Mouse (Mus musculus) embryonic facial prominence, embryonic 14.5 days (tissue): ENCODE data around the gene Krt32. TPM values are rescaled to one million over a fixed set of nuclear protein-coding genes. Genes with fewer than 3 reads are reported as not detected.

ENCODE experiments used
- ATAC-seq: fragments of 200-750 bp; cut with Nextera tagmentation; 2 replicates; pipeline ENCODE4 v1.8.0; 2017; ENCODE audit warnings: low read depth, moderate number of reproducible peaks, moderate TSS enrichment
- DNase-seq: peaks from one replicate; pipeline ENCODE4 v3.0.0-alpha.2; 2015; ENCODE audit warnings: low spot score
- H3K27ac ChIP-seq: fragments of 300-500 bp; sonication (generic); replicated peaks from 2 replicates; pipeline ENCODE4 v1.5.1; 2014; ENCODE audit warnings: low read depth, mild to moderate bottlenecking, low read length, moderate library complexity
- H3K27me3 ChIP-seq: fragments of 300-500 bp; sonication (generic); replicated peaks from 2 replicates; pipeline ENCODE4 v1.6.1; 2014; ENCODE audit warnings: low read length; ENCODE audit not compliant: control insufficient read depth, insufficient read depth
- H3K36me3 ChIP-seq: fragments of 300-500 bp; sonication (generic); 2 replicates; pipeline ENCODE4 v1.6.1; 2014; ENCODE audit warnings: low read length, mixed read lengths; ENCODE audit not compliant: control insufficient read depth, insufficient read depth
- H3K4me1 ChIP-seq: fragments of 300-500 bp; sonication (generic); 2 replicates; pipeline ENCODE4 v1.6.1; 2014; ENCODE audit warnings: antibody characterized with exemption, low read length; ENCODE audit not compliant: control insufficient read depth, insufficient read depth
- H3K4me2 ChIP-seq: fragments of 300-500 bp; sonication (generic); 2 replicates; pipeline ENCODE4 v1.6.1; 2014; ENCODE audit warnings: low read depth, mild to moderate bottlenecking, low read length, moderate library complexity, mixed read lengths
- H3K4me3 ChIP-seq: fragments of 300-500 bp; sonication (generic); 2 replicates; pipeline ENCODE4 v1.5.1; 2014; ENCODE audit warnings: low read depth, mild to moderate bottlenecking, low read length
- H3K9ac ChIP-seq: fragments of 300-500 bp; sonication (generic); 2 replicates; pipeline ENCODE4 v1.6.1; 2014; ENCODE audit warnings: low read depth, mild to moderate bottlenecking, low read length, moderate library complexity, mixed read lengths
- H3K9me3 ChIP-seq: fragments of 300-500 bp; sonication (generic); 2 replicates; pipeline ENCODE4 v1.6.1; 2016; ENCODE audit warnings: low read length; ENCODE audit not compliant: control insufficient read depth
- WGBS: fragments of 180-500 bp; shearing (Covaris S2); extraction: QIAGEN DNeasy Blood & Tissue Kit; methylation state at CpG from one replicate; pipeline ENCODE4 v1.1.7; 2014; 5-methylcytosine and 5-hydroxymethylcytosine counted together
- polyA plus RNA-seq: library from polyadenylated mRNA; unstranded; fragments of >200 nt; fragmentation: Nextera tagmentation; extraction: Ambion mirVana; gene quantifications from 2 replicates; pipeline ENCODE4 v1.2.1, GENCODE M21; 2014

Krt32 gene
- 0.79 and 1.4 TPM in 2 replicates for polyA plus RNA-seq

- ATAC-seq (no peak), DNase-seq (no peak)
- H3K27ac ChIP-seq: no peak within 1 kb of the TSS
- no peak within 1 kb of the TSS for H3K9ac ChIP-seq
- no peaks in the 10 kb centered on the region for H3K27me3 ChIP-seq
- no peaks in the 10 kb centered on the region for H3K9me3 ChIP-seq
- no peak within 1 kb of the TSS for H3K4me3 ChIP-seq
- no peaks in the 10 kb centered on the region for H3K36me3 ChIP-seq
- no peak within 1 kb of the TSS for H3K4me2 ChIP-seq
- 94% methylated on average over 10 of the region's 10 CpGs for WGBS
- H3K4me1 ChIP-seq: no peaks in the 10 kb centered on the region
These were observed at the start of gene Krt32 for GRCm38 (mm10) chr11:100087861-100088260. TSS of gene Krt32 (minus strand) at chr11:100088226.

- ATAC-seq (no peak), DNase-seq (no peak)
- Histone ChIP-seq H3K9me3 (no peaks in the 10 kb centered on the region), H3K27me3 (no peaks in the 10 kb centered on the region), H3K9ac (no peak overlapping the region), H3K27ac (no peak overlapping the region), H3K4me2 (no peak overlapping the region), H3K36me3 (no peaks in the 10 kb centered on the region), H3K4me1 (no peaks in the 10 kb centered on the region; the same call in 1 of the 2 replicates), H3K4me3 (no peak overlapping the region)
- WGBS: 45% methylated on average over 5 of the region's 5 CpGs
These were observed 49.7 kb upstream of the Krt32 start for GRCm38 (mm10) chr11:100137693-100138092.

GRCm38 (mm10) chr11:100136559-100136958, 48.5 kb upstream of the Krt32 start:
- H3K27ac ChIP-seq: no peak overlapping the region
- no peak overlapping the region for H3K4me3 ChIP-seq
- no peaks in the 10 kb centered on the region for H3K9me3 ChIP-seq
- H3K4me2 ChIP-seq: no peak overlapping the region
- H3K27me3 ChIP-seq: no peaks in the 10 kb centered on the region
- H3K36me3 ChIP-seq: no peaks in the 10 kb centered on the region
- H3K4me1 ChIP-seq: no peaks in the 10 kb centered on the region; the same call in 1 of the 2 replicates
- DNase-seq (peak; percentile 75), ATAC-seq (no peak)
- WGBS: 41% methylated on average over 5 of the region's 5 CpGs
- no peak overlapping the region for H3K9ac ChIP-seq

- peak within 1 kb of the TSS; percentile 8 for H3K4me2 ChIP-seq
These were observed 47.7 kb upstream of the Krt32 start, which contains the start of gene Krt15 for GRCm38 (mm10) chr11:100135731-100136130. TSS of gene Krt15 (minus strand) at chr11:100135928.

GRCm38 (mm10) chr11:100124901-100125300, 36.9 kb upstream of the Krt32 start:
- no peak for ATAC-seq

More at GRCm38 (mm10) chr11:100135731-100136130, 47.7 kb upstream of the Krt32 start, which contains the start of gene Krt15:
- H3K4me1 ChIP-seq: no peaks in the 10 kb centered on the region; the same call in 1 of the 2 replicates
- peak; percentile 33 for DNase-seq
- no peaks in the 10 kb centered on the region for H3K27me3 ChIP-seq
- no peak within 1 kb of the TSS for H3K27ac ChIP-seq
- peak within 1 kb of the TSS; percentile 25 for H3K4me3 ChIP-seq
- no peak for ATAC-seq
- WGBS: 56% methylated on average over 7 of the region's 7 CpGs
- no peaks in the 10 kb centered on the region for H3K9me3 ChIP-seq
- H3K36me3 ChIP-seq: no peaks in the 10 kb centered on the region
- H3K9ac ChIP-seq: peak within 1 kb of the TSS; percentile 22; the same call in 1 of the 2 replicates

GRCm38 (mm10) chr11:100121466-100121865, 33.4 kb upstream of the Krt32 start, which contains the start of gene Krt13:
TSS of gene Krt13 (minus strand) at chr11:100121566.
- Histone ChIP-seq H3K4me2 (no peak within 1 kb of the TSS), H3K9ac (no peak within 1 kb of the TSS), H3K27ac (no peak within 1 kb of the TSS), H3K4me1 (no peaks in the 10 kb centered on the region), H3K36me3 (no peaks in the 10 kb centered on the region), H3K4me3 (no peak within 1 kb of the TSS), H3K27me3 (no peaks in the 10 kb centered on the region), H3K9me3 (no peaks in the 10 kb centered on the region)
- 69% methylated on average over 3 of the region's 3 CpGs for WGBS
- DNase-seq (no peak), ATAC-seq (no peak)

More at GRCm38 (mm10) chr11:100124901-100125300, 36.9 kb upstream of the Krt32 start:
- DNase-seq: no peak
- H3K27ac ChIP-seq: no peak overlapping the region
- H3K9ac ChIP-seq: no peak overlapping the region
- WGBS: 70% methylated on average over 7 of the region's 7 CpGs
- no peak overlapping the region for H3K4me3 ChIP-seq
- H3K9me3 ChIP-seq: no peaks in the 10 kb centered on the region
- no peaks in the 10 kb centered on the region for H3K4me1 ChIP-seq
- H3K4me2 ChIP-seq: no peak overlapping the region
- no peaks in the 10 kb centered on the region for H3K27me3 ChIP-seq
- no peaks in the 10 kb centered on the region for H3K36me3 ChIP-seq

GRCm38 (mm10) chr11:100120331-100120730, 32.3 kb upstream of the Krt32 start:
- Histone ChIP-seq H3K4me1 (no peaks in the 10 kb centered on the region), H3K4me3 (no peak overlapping the region), H3K4me2 (no peak overlapping the region), H3K27ac (no peak overlapping the region), H3K27me3 (no peaks in the 10 kb centered on the region), H3K36me3 (no peaks in the 10 kb centered on the region), H3K9me3 (no peaks in the 10 kb centered on the region), H3K9ac (no peak overlapping the region)
- ATAC-seq (no peak), DNase-seq (no peak)
- 82% methylated on average over 5 of the region's 5 CpGs for WGBS

GRCm38 (mm10) chr11:100113742-100114029, 25.7 kb upstream of the Krt32 start:
- H3K9ac ChIP-seq: no peak overlapping the region
- no peaks in the 10 kb centered on the region for H3K4me1 ChIP-seq
- 76% methylated on average over 2 of the region's 2 CpGs for WGBS
- H3K36me3 ChIP-seq: no peaks in the 10 kb centered on the region
- H3K9me3 ChIP-seq: no peaks in the 10 kb centered on the region
- H3K4me3 ChIP-seq: no peak overlapping the region
- no peaks in the 10 kb centered on the region for H3K27me3 ChIP-seq
- DNase-seq: no peak
- H3K4me2 ChIP-seq: no peak overlapping the region
- no peak overlapping the region for H3K27ac ChIP-seq
- ATAC-seq: no peak

- 78% methylated on average over 11 of the region's 11 CpGs for WGBS
- ATAC-seq (no peak), DNase-seq (no peak)
- Histone ChIP-seq H3K27me3 (no peaks in the 10 kb centered on the region), H3K36me3 (no peaks in the 10 kb centered on the region), H3K27ac (no peak overlapping the region), H3K9ac (no peak overlapping the region), H3K4me1 (no peaks in the 10 kb centered on the region), H3K9me3 (no peaks in the 10 kb centered on the region), H3K4me3 (no peak overlapping the region), H3K4me2 (no peak overlapping the region)
These were observed 25.1 kb upstream of the Krt32 start for GRCm38 (mm10) chr11:100112935-100113741.
